Mouse (Mus musculus) Patski (cell line): ENCODE data around the gene Acbd6. TPM values are rescaled to one million over a fixed set of nuclear protein-coding genes. Genes with fewer than 3 reads are reported as not detected.

Experiments used
- ATAC-seq: fragments of 100-300 bp; one replicate; pipeline ENCODE4 v1.8.0; 2021
- CTCF ChIA-PET: fragments of 350-600 bp; sonication (Branson Sonifier 250); formaldehyde crosslinking; loops from one replicate; lab custom pipeline; 2022; ENCODE audit warnings: inconsistent platforms; lab: Charles Lee
- POLR2A ChIA-PET: fragments of 350-600 bp; sonication (Branson Sonifier 250); formaldehyde crosslinking; loops from one replicate; lab custom pipeline; 2022; ENCODE audit warnings: antibody characterized with exemption, inconsistent platforms; lab: Charles Lee
- DNase-seq: peaks from one replicate; pipeline ENCODE4 v3.0.0-alpha.2; 2011; ENCODE audit warnings: low read depth, low spot score
- H3K27me3 ChIP-seq: fragments of 371-371 bp; one replicate; pipeline ENCODE4 v1.5.1; 2021
- CTCF ChIP-seq: fragments of 100-300 bp; IDR thresholded peaks from one replicate; pipeline ENCODE4 v1.5.1; 2021
- in situ Hi-C: fragments of 300-500 bp; cut with MboI; formaldehyde crosslinking; loops from 3 replicates; pipeline ENCODE4 v1.11.1; 2018; ENCODE audit warnings: low pct_unique_long_range_greater_than_20kb, mixed read lengths
- polyA plus RNA-seq: library from polyadenylated mRNA; unstranded; gene quantifications from one replicate; pipeline ENCODE4 v1.2.3, GENCODE M21; 2021

The Acbd6 gene
- polyA plus RNA-seq, 1 experiment from 2014 or later: 105 TPM

DNA sequence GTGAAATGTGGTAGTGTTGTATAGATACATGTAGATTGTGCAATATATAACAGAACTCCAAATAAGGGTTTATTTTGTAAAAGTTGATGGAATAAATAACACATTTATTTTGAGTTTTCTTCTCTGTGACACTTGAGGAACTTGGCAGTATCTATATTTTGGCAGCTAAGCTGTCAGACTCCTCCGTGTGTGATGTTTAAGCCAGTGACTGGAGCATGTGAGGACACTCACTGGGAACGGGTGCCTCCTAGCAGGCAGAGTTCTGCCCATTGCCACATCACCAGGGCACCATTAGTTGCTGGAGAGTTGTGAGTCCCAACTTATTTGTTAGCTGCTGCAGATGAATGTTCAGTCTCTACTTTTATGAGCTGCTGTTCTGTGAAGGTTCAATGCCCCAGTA is 30.0 kb downstream of the Acbd6 start:
- no peak for TF ChIP-seq CTCF
- no peaks in the 10 kb centered on the region for H3K27me3 ChIP-seq
- in situ Hi-C loops: no loop called here
- no peak for ATAC-seq
- POLR2A ChIA-PET: no interaction called here
- CTCF ChIA-PET: interaction anchor here (1.8 to 2.4 kb wide), 2 partner anchors 11 to 17 kb away, joined by 4 to 12 read pairs; no protein-coding TSS in a partner anchor
- DNase-seq: no peak

DNA sequence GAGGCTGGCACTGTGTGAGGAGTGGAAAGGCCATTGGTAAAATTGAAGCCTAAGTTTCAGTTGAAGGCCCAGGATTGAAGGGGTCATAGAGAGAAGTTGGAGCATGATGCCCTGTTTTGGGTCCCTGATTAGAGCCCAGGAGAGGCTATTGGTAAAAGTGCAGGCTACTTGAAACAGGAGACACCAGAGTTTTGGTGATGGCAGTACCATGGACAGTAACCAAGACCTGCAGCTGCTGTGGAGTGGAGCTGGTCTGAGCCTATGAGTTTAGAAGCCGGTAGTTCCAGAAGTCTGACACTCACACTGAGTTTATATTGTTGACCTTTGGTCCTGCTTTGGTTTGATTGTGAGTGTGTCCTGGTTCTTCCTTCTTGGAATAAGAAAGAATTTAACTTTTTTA is 36.2 kb downstream of the Acbd6 start:
- in situ Hi-C loops: no loop called here
- POLR2A ChIA-PET: no interaction called here
- ATAC-seq (no peak), DNase-seq (no peak)
- CTCF ChIA-PET: interaction anchor here (1.0 to 1.7 kb wide), 3 partner anchors 14 to 31 kb away, joined by 3 to 7 read pairs (median 3); no protein-coding TSS in a partner anchor
- H3K27me3 ChIP-seq: no peaks in the 10 kb centered on the region
- no peak for TF ChIP-seq CTCF

DNA sequence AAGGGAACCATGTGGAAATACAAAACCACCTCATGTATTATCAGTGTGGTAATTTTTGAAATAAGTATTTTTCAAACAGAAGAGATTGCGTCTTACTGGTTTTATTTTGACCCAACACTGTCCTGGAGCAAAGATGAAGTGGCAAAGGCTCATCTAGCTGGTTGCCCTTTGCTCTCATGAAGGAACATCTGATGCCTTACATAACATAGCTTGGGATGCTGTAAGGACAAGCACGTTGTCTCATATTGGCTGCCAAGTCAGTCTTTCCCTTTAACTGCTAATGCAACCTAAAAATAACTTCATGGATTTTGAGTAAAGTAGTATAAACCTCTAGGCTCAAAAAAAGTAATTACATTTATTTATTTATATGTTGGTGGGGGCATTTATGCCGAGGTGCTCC is 38.7 kb downstream of the Acbd6 start:
- ChIA-PET POLR2A (no interaction called here), CTCF (interaction anchor here (1.2 to 1.3 kb wide), 2 partner anchors 9 to 22 kb away, joined by 3 to 4 read pairs; no protein-coding TSS in a partner anchor)
- no peak for ATAC-seq
- no peak for TF ChIP-seq CTCF
- in situ Hi-C loops: no loop called here
- no peaks in the 10 kb centered on the region for H3K27me3 ChIP-seq
- no peak for DNase-seq

GRCm38 (mm10) chr1:155604706-155605105 is 46.8 kb downstream of the Acbd6 start:
- ChIA-PET POLR2A (interaction anchor here (1.0 kb wide), 1 partner anchor 9 kb away, joined by 3 read pairs; no protein-coding TSS in a partner anchor), CTCF (no interaction called here)
- H3K27me3 ChIP-seq: no peaks in the 10 kb centered on the region
- no peak for TF ChIP-seq CTCF
- ATAC-seq (no peak), DNase-seq (no peak)
- in situ Hi-C loops: no loop called here

GRCm38 (mm10) chr1:155605391-155606155 is 47.7 kb downstream of the Acbd6 start:
- ATAC-seq: no peak
- TF ChIP-seq CTCF: no peak
- ChIA-PET POLR2A (no interaction called here), CTCF (interaction anchor here (0.9 kb wide), 1 partner anchor 9 kb away, joined by 3 read pairs; no protein-coding TSS in a partner anchor)
- no peak for DNase-seq
- in situ Hi-C loops: no loop called here
- no peaks in the 10 kb centered on the region for H3K27me3 ChIP-seq

- no peak for DNase-seq
- TF ChIP-seq CTCF: no peak
- POLR2A ChIA-PET: no interaction called here
- in situ Hi-C loops: no loop called here
- ATAC-seq: no peak
- no peaks in the 10 kb centered on the region for H3K27me3 ChIP-seq
- CTCF ChIA-PET: interaction anchor here (0.9 kb wide), 1 partner anchor 9 kb away, joined by 3 read pairs; no protein-coding TSS in a partner anchor
Measured at GRCm38 (mm10) chr1:155606156-155606531, 48.2 kb downstream of the Acbd6 start.

GRCm38 (mm10) chr1:155608524-155608923 is 50.6 kb downstream of the Acbd6 start:
- POLR2A ChIA-PET: no interaction called here
- CTCF ChIA-PET: interaction anchor here (0.6 to 1.1 kb wide), 2 partner anchors 15 to 32 kb away, joined by 3 to 4 read pairs; no protein-coding TSS in a partner anchor
- no peak for TF ChIP-seq CTCF
- in situ Hi-C loops: no loop called here
- DNase-seq: no peak
- ATAC-seq: no peak
- no peaks in the 10 kb centered on the region for H3K27me3 ChIP-seq

DNA sequence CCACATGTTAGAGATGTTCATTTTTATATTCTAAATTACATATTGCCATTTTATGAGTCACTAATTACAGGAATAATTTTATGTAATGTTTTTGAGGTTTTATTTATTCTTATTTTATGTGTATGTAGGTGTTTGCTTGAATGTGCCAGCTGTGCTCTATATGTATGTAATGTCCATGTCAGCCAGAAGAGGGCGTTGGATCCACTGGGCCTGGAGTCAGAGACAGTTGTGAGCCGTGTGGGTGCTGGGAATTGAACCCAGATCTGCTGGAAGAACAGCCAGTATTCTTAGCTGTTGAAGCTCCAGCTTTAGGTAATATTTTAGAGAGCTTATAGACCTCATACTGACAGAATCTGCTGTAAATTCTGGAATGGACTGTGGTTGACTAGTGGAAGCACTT is 56.5 kb downstream of the Acbd6 start:
- in situ Hi-C loops: no loop called here
- TF ChIP-seq CTCF: peak; percentile 47
- no peaks in the 10 kb centered on the region for H3K27me3 ChIP-seq
- no peak for ATAC-seq
- no peak for DNase-seq
- POLR2A ChIA-PET: interaction anchor here (0.6 kb wide), 1 partner anchor 963 kb away, joined by 3 read pairs; no protein-coding TSS in a partner anchor
- CTCF ChIA-PET: interaction anchor here (1.0 to 1.6 kb wide), 2 partner anchors 39 to 40 kb away, joined by 3 to 4 read pairs; no protein-coding TSS in a partner anchor

DNA sequence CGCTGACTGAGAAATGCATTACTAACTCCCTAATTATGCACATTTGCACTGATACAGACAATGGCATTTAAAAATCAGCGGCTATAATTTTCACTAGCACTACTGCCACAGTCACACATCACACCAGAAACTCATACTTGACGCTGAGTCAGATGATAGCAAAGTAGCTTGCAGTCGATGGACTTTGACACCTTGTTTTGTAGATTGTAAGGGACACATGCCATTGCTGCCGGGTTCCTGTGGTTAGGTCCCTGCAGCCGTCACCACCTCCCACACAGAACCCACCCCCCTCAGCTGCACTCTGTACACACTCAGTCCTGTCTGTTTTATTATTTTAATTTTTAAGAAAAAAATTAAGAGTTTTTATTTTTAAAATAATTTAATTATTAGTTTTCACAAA is 63.2 kb downstream of the Acbd6 start:
- ChIA-PET POLR2A (interaction anchor here (0.7 kb wide), 1 partner anchor 222 kb away, joined by 3 read pairs; no protein-coding TSS in a partner anchor), CTCF (no interaction called here)
- no peaks in the 10 kb centered on the region for H3K27me3 ChIP-seq
- in situ Hi-C loops: no loop called here
- DNase-seq (no peak), ATAC-seq (no peak)
- no peak for TF ChIP-seq CTCF

DNA sequence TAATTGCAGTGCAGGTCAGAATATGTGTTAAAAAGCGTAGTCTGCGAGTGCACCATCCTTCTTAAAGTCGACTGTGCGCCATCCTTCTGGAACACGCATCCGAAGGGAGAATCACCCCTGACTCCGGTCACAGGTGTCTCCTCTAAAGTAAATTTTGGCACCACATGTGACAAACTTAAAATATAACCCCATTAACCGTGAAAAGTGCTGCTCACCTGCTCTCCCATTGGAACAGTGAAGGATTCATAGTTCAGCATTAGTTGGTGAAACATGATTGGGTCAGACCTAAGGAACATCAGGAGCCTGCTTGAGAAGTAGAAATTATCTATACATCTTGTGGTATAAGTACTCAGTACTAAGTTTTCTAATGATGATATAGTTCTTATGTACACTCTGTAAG is 65.3 kb downstream of the Acbd6 start:
- ATAC-seq (no peak), DNase-seq (no peak)
- in situ Hi-C loops: no loop called here
- TF ChIP-seq CTCF: no peak
- no peaks in the 10 kb centered on the region for H3K27me3 ChIP-seq
- POLR2A ChIA-PET: no interaction called here
- CTCF ChIA-PET: no interaction called here

- ChIA-PET POLR2A (no interaction called here), CTCF (no interaction called here)
- no peak for TF ChIP-seq CTCF
- in situ Hi-C loops: no loop called here
- H3K27me3 ChIP-seq: no peaks in the 10 kb centered on the region
- ATAC-seq (no peak), DNase-seq (no peak)
Measured at GRCm38 (mm10) chr1:155627746-155628145, 69.8 kb downstream of the Acbd6 start.
